Mouse (Mus musculus): Measurements from ENCODE around the gene Kng1. TPM values are rescaled to one million over a fixed set of nuclear protein-coding genes. Genes with fewer than 3 reads are reported as not detected.

Kng1 gene
- polyA plus RNA-seq, 1 experiment from 2014 or later: 0.94 TPM

DNA sequence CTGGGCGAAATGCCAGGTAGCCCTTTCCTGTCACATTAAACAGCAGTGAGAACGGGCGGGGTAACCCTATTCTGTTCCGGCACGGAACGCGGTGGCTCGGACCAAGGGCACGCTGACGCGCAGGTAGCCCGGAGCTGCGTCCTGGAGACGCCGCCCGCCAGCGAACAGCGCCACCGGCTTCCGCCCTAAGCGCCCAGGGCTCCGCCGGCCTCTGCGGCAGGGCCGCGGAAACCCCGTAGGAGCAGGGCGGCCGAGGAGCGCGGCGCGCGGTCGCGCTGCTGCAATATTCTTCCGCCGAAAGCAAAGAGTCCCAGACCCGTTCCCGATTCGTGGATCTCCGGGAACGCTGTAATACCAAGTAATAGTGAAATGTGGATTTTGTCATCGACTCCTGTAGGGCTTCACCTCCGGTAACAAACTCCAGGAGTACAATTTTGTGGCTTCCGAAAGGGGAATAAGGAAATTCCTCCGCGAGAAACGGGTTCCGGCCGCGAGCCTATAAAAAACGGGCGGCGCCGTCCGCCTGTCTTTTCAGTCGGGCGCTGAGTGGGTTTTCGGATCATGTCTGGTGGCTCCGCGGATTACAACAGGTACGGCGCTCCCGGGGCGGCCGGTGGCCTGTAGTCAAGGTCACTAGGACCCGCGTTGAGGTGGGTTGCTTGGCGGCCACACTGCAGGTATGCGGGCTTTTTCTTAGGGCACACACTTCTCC lies 49.7 kb downstream of the Kng1 start, which contains the start of gene Eif4a2:
TSS of gene Eif4a2 (plus strand) at position 214 of the 712 bp plus-strand sequence.
- ATAC-seq (ENCODE audit: extremely low read depth, insufficient number of reproducible peaks, low FRiP score, low TSS enrichment): peak; percentile 77
- Histone ChIP-seq H3K4me3 (peak within 1 kb of the TSS; percentile 84), H3K36me3 (peaks cover 41% of the 10 kb centered on the region), H3K4me2 (peak within 1 kb of the TSS; percentile 97), H3K4me1 (peaks cover 47% of the 10 kb centered on the region), H3K27me3 (replicated peaks) (no peaks in the 10 kb centered on the region), H3K27ac (replicated peaks) (peak within 1 kb of the TSS; percentile 98), H3K9me3 (no peaks in the 10 kb centered on the region), H3K9ac (peak within 1 kb of the TSS; percentile 99)
- WGBS: under 1% methylated on average over 71 of the region's 71 CpGs

DNA sequence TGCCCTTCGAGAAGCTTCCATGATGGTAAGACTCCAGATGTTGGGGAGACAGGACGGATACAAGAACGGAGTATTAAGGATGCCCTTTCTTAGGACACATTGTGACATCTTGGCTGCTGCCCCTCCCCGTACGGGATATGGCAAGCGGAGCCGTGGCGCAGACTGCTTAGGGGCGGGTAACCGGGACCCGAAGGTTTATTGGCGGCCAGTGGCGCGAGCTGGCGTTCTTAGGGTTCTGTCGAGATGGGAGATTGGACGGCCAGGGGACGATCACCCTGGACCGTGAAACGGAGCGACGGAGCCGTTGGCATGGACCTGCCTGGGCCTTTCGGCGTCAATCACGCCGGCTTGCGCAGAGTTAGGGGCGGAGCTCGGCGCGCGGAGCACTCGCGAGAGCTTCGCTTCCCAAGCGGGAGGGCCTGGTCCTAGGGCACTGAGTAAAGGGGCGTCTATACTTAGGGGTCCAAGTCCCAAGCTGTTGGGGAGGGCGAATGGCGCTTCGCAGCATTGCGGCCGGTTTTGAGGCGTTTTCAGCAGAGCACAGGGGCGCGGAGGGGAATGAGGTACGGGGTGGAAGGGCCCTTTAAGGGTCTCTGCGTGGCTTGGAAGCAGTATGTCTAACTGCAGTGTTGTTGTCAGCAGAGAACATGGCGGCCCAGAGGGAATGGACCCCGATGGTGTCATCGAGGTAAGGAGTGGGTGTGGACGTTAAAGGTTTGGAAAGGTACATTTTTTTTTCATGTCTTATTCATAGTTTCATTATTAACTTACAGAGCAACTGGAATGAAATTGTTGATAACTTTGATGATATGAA lies 50.5 kb downstream of the Kng1 start:
- Histone ChIP-seq H3K4me3 (peak overlapping the region; percentile 84), H3K4me1 (peaks cover 49% of the 10 kb centered on the region), H3K9ac (peak overlapping the region; percentile 99), H3K4me2 (peak overlapping the region; percentile 97), H3K9me3 (no peaks in the 10 kb centered on the region), H3K36me3 (peaks cover 48% of the 10 kb centered on the region), H3K27ac (replicated peaks) (peak overlapping the region; percentile 98), H3K27me3 (replicated peaks) (no peaks in the 10 kb centered on the region)
- peak; percentile 78 for ATAC-seq (ENCODE audit: extremely low read depth, insufficient number of reproducible peaks, low FRiP score, low TSS enrichment)
- WGBS: under 1% methylated on average over 52 of the region's 52 CpGs

DNA sequence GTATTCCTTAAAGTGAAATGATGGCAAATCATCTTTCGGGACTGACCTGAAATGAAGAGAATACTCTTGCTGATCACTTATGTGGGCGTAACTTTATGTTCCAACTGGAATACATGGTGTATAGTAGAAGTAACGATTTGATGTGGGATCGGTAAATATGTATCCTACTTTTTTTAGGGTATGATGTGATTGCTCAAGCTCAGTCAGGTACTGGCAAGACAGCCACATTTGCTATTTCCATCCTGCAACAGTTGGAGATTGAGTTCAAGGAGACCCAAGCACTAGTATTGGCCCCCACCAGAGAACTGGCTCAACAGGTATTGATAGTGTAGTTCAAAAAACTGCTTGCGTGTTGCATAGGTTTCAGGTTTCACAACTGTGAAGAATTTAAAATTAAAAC lies 51.3 kb downstream of the Kng1 start:
- Histone ChIP-seq H3K9ac (peak overlapping the region; percentile 99), H3K27me3 (replicated peaks) (no peaks in the 10 kb centered on the region), H3K4me2 (peak overlapping the region; percentile 97), H3K27ac (replicated peaks) (peak overlapping the region; percentile 98), H3K9me3 (no peaks in the 10 kb centered on the region), H3K4me3 (peak overlapping the region; percentile 84), H3K4me1 (peaks cover 49% of the 10 kb centered on the region), H3K36me3 (peaks cover 53% of the 10 kb centered on the region)
- ATAC-seq (ENCODE audit: extremely low read depth, insufficient number of reproducible peaks, low FRiP score, low TSS enrichment): no peak
- 4% methylated on average over 5 of the region's 5 CpGs for WGBS

DNA sequence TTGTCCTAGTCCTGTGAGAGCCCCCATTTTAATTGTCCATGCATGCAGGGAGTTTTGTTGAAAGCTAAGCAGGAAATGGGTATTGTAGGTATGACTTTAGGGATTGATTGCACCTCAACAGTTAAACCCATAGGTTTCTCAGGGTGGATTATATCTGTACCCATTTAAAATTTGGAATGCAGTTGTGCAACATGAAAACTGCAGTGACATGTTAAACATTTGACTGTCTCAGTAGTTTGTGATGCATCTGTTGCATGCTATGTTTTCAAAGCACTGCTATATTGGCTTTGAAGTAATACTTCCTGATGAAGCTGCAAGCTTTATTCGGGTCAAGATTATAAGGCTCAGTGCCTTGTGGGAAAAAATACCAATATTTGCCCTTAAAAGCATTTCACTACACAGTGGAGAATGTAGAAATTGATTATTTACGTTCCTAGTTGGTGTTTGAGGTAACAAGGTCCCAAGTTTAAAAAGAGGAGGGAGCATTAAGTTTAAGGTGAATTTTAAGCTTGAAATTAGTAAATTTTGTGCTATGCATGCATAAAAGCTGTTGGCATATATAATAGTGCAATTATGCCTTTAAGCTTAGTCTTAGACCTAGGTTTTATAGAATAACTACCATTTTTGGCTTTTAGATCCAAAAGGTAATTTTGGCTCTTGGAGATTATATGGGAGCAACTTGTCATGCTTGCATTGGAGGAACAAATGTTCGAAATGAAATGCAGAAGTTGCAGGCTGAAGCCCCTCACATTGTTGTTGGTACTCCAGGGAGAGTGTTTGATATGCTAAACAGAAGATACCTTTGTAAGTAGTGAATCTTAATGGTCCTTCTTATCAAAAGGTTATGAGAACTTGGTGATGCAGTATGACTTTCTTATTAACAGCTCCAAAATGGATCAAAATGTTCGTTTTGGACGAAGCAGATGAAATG lies 52.0 kb downstream of the Kng1 start:
- Histone ChIP-seq H3K4me2 (peak overlapping the region; percentile 97), H3K36me3 (peaks cover 59% of the 10 kb centered on the region), H3K27me3 (replicated peaks) (no peaks in the 10 kb centered on the region), H3K27ac (replicated peaks) (peak overlapping the region; percentile 98), H3K9me3 (no peaks in the 10 kb centered on the region), H3K9ac (peak overlapping the region; percentile 99), H3K4me3 (peak overlapping the region; percentile 84), H3K4me1 (peaks cover 49% of the 10 kb centered on the region)
- 55% methylated on average over 5 of the region's 5 CpGs for WGBS
- ATAC-seq (ENCODE audit: extremely low read depth, insufficient number of reproducible peaks, low FRiP score, low TSS enrichment): no peak

DNA sequence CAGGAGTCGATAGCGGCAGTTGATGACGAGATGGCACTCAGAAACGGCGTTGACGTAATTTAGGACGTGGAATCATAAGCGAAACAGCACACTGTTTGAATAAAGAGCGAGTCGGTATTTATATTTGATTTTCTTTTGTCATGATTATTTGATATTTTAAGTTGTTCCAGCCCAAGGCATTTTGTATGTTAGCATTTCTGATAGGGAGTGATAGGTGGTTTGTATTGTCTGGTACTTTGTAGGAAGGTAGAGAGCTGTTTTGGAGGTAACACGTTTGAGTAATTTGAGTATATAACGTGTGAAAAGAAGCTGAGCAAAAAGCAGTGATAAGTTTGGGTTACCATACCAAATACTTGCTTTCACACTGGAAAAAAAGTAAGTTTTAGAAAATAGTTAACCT lies 54.7 kb downstream of the Kng1 start:
- ATAC-seq (ENCODE audit: extremely low read depth, insufficient number of reproducible peaks, low FRiP score, low TSS enrichment): no peak
- H3K36me3 ChIP-seq: peaks cover 83% of the 10 kb centered on the region

DNA sequence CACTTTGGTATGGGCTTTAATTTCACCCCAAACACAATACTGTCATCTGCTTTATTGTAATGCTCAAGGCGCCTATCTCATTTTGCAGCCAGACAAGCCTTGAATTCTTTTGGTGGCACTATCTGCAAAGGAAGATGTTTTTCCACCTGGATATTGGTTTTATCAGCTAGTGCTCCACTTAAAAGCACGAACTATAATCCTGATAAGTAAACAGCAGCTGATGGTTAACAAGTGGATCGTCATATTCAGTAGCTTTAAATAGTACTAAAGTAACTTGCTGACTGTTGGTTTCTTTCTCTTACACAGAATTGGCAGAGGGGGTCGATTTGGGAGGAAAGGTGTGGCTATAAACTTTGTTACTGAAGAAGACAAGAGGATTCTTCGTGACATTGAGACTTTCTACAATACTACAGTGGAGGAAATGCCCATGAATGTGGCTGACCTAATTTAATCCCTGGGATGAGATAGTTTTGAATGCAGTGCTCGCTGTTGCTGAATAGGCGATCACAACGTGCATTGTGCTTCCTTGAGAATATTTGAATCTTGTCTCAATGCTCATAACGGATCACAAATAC lies 55.3 kb downstream of the Kng1 start:
- ATAC-seq (ENCODE audit: extremely low read depth, insufficient number of reproducible peaks, low FRiP score, low TSS enrichment): no peak
- Histone ChIP-seq H3K27ac (replicated peaks) (no peak overlapping the region), H3K9ac (0 out of 2 replicates have a peak overlapping the region, but pooled peaks have one; percentile 56), H3K36me3 (peaks cover 89% of the 10 kb centered on the region), H3K4me1 (peaks cover 40% of the 10 kb centered on the region), H3K27me3 (replicated peaks) (no peaks in the 10 kb centered on the region), H3K4me3 (no peak overlapping the region), H3K4me2 (0 out of 2 replicates have a peak overlapping the region, but pooled peaks have one; percentile 16), H3K9me3 (no peaks in the 10 kb centered on the region)
- 37% methylated on average over 9 of the region's 9 CpGs for WGBS

More for the DNA sequence above, 54.7 kb downstream of the Kng1 start:
- H3K27ac ChIP-seq (replicated peaks): no peak overlapping the region
- H3K27me3 ChIP-seq (replicated peaks): no peaks in the 10 kb centered on the region
- peak overlapping the region; percentile 20; the same call in 1 of the 2 replicates for H3K4me3 ChIP-seq
- H3K4me2 ChIP-seq: 0 out of 2 replicates have a peak overlapping the region, but pooled peaks have one; percentile 97
- H3K4me1 ChIP-seq: peaks cover 40% of the 10 kb centered on the region
- peak overlapping the region; percentile 56; the same call in 1 of the 2 replicates for H3K9ac ChIP-seq
- H3K9me3 ChIP-seq: no peaks in the 10 kb centered on the region
- WGBS: 78% methylated on average over 12 of the region's 12 CpGs

DNA sequence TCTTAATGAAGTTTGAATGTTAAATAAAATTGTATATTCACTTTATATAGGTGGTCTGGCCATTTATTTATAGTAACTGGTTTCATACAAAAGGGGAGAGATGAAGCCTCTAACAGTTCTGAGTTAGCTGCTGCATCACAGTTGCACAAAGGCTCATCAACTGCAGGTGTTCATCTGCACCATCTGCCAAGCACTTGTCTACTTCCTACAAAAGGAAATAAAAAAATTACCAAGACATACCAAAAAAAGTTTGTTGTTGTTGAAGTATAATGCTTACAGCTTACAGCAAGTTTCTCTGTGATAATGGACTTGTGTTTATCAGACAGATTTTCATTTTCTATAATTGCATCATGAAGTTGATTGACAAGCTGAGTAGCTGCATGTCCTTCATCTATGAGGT lies 56.2 kb downstream of the Kng1 start:
- Histone ChIP-seq H3K4me2 (no peak overlapping the region), H3K4me1 (peaks cover 40% of the 10 kb centered on the region), H3K27me3 (replicated peaks) (no peaks in the 10 kb centered on the region), H3K27ac (replicated peaks) (no peak overlapping the region), H3K4me3 (no peak overlapping the region), H3K36me3 (peaks cover 87% of the 10 kb centered on the region), H3K9me3 (no peaks in the 10 kb centered on the region), H3K9ac (no peak overlapping the region)
- ATAC-seq (ENCODE audit: extremely low read depth, insufficient number of reproducible peaks, low FRiP score, low TSS enrichment): no peak

DNA sequence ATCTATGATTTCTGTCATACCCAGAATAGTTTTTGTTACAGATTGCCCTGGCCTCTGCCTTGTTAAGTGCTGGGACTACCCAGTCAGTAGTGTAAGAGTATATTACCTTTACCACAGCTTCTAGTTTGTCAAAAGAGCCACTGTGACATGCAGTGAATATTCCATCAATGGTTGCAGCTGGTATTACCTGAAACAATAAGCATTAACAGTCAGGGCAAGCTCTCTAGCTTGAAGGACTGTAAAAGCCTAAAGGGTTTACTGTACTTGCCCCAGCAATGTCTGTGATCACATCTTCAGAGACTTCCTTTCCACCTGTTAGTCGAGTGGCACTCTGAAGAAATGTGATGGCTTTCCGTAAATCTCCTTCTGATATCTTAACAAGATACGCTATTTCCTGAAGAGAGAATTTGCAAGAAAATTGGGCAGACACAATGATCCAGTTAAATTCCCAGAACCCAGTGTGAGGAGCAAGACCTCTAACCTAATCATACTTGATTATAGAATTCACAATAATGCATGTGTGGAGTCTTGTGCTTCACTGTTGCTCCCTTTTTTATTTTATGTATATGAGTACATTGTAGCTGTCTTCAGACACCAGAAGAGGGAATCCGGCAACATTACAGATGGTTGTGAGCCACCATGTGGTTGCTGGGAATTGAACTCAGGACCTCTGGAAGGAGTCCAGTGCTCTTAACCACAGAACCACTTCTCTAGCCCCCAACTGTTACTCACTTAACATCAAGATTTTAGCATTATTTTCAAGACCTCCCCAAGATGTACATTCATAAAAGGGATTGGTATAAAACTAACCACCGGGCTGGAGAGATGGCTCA lies 56.9 kb downstream of the Kng1 start:
- Histone ChIP-seq H3K27ac (replicated peaks) (no peak overlapping the region), H3K27me3 (replicated peaks) (no peaks in the 10 kb centered on the region), H3K36me3 (peaks cover 87% of the 10 kb centered on the region), H3K9me3 (no peaks in the 10 kb centered on the region), H3K4me3 (no peak overlapping the region), H3K4me1 (peaks cover 33% of the 10 kb centered on the region), H3K9ac (no peak overlapping the region), H3K4me2 (no peak overlapping the region)
- ATAC-seq (ENCODE audit: extremely low read depth, insufficient number of reproducible peaks, low FRiP score, low TSS enrichment): no peak
- WGBS: 67% methylated on average over 5 of the region's 5 CpGs

DNA sequence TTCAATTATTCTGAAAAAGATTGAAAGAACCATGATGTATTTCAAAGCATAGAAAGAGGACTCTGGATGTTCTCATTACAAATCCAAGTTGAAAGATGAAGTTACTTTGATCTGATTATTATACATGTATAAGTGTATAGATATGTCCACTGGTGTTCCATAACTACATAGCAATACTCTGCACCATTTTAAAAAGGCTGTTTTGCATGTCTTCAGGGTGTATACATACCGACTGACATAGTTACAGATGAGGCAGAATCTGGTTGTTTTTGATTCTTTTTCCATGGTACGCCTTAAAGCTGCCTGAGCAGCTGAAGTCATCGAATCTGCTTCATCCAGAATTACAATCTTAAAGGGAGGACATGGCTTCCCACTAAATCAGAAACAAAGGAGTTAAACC lies 57.8 kb downstream of the Kng1 start:
- H3K4me2 ChIP-seq: no peak overlapping the region
- no peak for ATAC-seq (ENCODE audit: extremely low read depth, insufficient number of reproducible peaks, low FRiP score, low TSS enrichment)
- 78% methylated on average over 3 of the region's 3 CpGs for WGBS
- H3K27ac ChIP-seq (replicated peaks): no peak overlapping the region
- H3K36me3 ChIP-seq: peaks cover 85% of the 10 kb centered on the region
- no peaks in the 10 kb centered on the region for H3K27me3 ChIP-seq (replicated peaks)
- no peak overlapping the region for H3K9ac ChIP-seq
- H3K4me3 ChIP-seq: no peak overlapping the region
- peaks cover 24% of the 10 kb centered on the region for H3K4me1 ChIP-seq
- H3K9me3 ChIP-seq: no peaks in the 10 kb centered on the region

DNA sequence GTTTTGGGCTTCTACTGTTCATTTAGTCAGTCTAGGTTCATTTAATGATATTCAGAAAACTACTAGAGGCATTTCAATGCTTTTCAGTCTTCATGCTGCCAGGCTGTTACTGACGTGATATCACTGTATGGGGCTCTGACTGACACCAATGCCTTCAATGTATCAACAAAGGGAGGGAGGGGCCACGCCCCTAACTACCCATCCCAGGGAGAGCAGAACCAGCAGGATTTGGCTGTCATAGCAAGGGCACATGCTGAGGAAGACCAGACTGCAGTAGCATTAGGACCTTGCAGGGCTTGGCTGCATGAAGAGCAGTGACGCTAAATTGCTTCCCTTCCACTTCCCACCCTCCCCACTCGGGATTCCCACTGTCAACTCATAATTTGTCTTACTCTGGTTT lies 59.5 kb downstream of the Kng1 start:
- 46% methylated on average over 4 of the region's 4 CpGs for WGBS
- Histone ChIP-seq H3K9me3 (no peaks in the 10 kb centered on the region), H3K4me3 (no peak overlapping the region), H3K36me3 (peaks cover 85% of the 10 kb centered on the region), H3K27ac (replicated peaks) (no peak overlapping the region), H3K9ac (no peak overlapping the region), H3K4me2 (no peak overlapping the region), H3K27me3 (replicated peaks) (no peaks in the 10 kb centered on the region), H3K4me1 (peaks cover 7% of the 10 kb centered on the region)
- no peak for ATAC-seq (ENCODE audit: extremely low read depth, insufficient number of reproducible peaks, low FRiP score, low TSS enrichment)

All from heart, embryonic 13.5 days (tissue).